Mouse (Mus musculus) gastrocnemius, postnatal 10 days (tissue): ENCODE results near the gene Pdcd1lg2. TPM values are rescaled to one million over a fixed set of nuclear protein-coding genes. Genes with fewer than 3 reads are reported as not detected.

Source experiments
- DNase-seq: peaks from one replicate; pipeline ENCODE4 v3.0.0; 2021; ENCODE audit warnings: mixed read lengths
- total RNA-seq, 2 experiments: library from RNA; stranded (reverse); gene quantifications; 2 replicates each; pipeline ENCODE4 v1.2.3; 2021

The Pdcd1lg2 gene
- total RNA-seq, 2 experiments from 2014 or later, result not detected

GRCm38 (mm10) chr19:29472424-29472823 is 61.7 kb downstream of the Pdcd1lg2 start:
- no peak for DNase-seq

DNA sequence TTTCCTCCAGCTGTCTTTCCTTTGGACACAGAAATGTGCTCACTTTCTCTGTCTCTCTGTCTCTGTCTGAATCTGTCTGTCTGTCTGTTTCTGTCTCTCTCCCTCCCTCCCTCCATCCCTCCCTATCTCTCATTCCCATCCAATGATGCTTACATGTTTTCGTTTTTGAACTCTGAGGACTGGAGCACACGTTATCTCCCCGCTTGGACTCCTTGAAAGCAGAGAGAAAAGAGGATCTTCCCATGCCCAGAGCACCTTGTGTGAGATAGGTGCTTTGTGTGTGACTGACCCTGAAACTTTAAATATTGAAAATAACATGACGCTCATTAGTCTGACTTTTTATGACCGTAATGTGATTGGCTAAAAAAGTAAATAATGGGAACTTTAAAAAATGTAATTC is 62.2 kb downstream of the Pdcd1lg2 start:
- no peak for DNase-seq

DNA sequence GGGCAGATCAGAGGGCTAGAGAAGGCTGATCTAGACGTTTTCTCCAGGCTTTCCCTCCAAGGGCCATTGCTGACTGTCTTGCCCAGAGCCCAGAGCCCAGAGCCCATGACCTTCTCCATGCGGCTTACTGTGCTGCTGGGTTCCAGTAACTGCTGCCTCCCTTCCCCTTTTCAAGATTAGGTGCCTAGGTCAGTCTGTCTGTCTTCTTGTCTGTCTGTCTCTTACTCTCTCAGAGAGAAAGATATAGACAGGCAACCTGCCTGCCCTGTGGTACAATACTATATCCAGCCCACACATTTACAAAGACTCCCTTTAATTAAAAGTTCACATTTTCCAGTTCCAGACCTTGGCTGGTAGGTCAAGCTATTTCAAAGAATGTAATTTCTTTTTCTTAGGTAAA is 64.1 kb downstream of the Pdcd1lg2 start:
- no peak for DNase-seq

DNA sequence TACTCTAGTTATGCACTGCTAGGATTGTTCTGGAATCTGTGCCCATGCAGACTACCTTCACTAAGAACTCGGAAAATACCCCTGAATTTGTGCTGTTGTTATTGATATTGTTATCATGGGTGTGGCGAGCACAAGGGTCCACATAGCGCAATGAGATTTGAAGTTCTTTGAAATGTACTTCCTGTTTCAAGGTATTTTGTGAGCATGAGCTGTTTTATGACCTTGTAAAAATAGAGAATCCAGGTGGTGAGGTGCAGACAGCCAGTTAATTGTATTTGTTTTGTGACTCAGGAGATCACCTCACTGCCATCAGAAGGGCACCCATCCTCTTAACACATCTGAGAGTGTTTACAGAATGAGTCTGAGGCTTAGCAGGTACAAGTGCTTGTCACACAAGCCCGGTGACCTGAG is 64.5 kb downstream of the Pdcd1lg2 start:
- no peak for DNase-seq

DNA sequence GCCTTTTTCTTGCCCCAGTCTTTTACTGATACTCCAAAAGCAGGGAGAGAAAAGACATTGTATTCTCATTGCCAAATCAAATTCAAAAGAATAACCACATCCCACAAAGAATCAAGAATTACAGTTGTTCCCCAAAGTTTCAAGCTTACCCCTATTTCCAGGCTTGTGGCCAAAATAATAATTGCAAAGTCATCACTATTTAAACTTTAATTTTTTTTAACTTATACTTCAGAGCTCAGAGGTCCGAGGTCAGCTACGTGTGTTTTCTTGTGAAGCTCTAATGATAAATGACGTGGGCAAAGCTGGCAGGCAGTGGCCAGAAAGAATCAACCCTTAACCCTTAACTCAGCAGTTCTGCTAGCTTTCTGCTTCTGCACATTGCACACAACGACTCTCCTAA is 67.9 kb downstream of the Pdcd1lg2 start:
- no peak for DNase-seq

DNA sequence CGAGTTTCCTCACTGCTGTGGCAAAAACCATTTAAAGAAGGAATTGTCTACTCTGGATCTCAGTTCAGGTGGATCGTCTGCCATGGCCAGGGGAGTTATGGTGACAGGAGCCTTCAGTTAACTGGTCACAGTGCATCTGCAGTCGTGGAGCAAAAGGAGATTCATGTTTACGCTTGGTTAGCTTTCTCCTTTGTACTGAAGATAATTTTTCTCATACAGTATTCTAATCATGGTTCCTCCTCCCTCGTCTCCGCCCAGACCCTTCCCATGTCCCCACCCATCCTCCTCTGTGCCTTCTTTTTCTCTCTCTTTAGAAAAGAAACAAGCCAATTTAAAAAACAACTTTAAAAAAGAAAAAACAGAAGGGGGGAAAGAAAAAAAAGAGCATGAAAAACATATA is 70.9 kb downstream of the Pdcd1lg2 start:
- DNase-seq, result no peak

- DNase-seq, result no peak
Measured at GRCm38 (mm10) chr19:29482148-29482547, 71.4 kb downstream of the Pdcd1lg2 start.

DNA sequence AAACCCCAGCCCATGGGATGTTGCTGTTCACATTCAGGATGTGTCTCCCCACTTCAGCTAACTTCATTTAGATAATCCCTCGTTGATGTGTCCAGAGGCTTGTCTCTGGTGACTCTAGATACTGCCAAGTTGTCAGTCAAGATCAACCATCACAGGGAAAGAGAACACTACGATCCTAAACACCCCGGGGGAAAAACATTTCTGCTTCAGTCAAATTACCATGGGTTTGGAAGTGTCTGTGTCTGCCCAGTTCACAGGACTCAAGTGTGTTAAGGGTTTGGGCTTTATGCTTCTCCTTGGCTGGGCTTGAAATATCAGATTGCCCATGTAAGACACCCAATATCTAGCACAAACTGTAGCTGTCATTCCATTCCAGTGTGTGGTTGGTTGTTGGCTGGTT is 71.9 kb downstream of the Pdcd1lg2 start:
- DNase-seq, result no peak

DNA sequence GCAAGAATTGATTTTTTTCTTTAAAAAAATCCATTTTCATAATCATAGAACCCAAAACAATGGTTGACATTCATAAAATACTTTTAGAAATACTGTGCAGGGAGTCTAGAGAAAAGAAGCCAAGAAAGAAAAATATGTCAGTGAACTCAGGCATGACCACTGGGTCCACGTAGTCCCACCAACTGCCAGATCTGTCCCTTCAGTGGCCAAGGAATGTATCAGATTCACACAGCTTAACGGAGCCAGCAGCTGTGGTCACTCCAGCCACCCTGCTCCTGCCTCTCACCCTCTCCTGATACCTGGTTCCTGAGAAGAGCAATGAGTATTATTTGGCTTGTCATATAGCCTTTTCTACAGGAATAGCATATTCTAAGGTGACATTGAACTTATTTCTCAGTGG is 72.7 kb downstream of the Pdcd1lg2 start:
- no peak for DNase-seq

GRCm38 (mm10) chr19:29484537-29484936 is 73.8 kb downstream of the Pdcd1lg2 start:
- DNase-seq, result no peak

DNA sequence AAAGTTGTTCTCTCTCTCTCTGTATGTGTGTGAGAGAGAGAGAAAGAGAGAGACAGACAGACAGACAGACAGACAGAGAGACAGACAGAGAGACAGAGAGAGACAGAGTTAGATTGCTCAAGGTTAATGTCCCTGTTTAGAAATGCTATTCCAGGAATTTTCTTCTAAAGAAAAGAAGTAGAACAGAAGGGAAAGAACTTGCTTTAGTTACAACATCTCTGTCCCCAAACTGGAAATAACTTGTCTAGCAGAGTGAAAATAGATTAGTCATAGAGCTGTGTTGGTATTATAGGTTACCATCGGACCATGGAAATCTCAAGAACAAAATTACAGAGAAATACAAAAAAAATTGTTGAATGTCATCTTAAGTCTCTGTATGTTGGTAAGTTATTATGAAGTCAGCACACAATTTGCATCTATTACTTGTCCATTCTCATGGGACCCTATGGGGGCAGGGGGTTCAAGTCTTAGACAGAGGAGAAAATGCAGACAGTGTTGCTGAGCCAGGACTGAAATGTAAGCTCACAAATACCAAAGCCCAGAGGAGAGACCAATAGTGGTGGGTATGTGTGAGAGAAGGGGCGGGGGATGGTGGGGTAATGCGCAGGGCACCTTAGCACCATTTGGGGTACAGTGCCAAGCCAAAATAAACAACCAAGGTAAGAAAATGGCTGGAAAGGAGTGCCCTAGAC is 74.7 kb downstream of the Pdcd1lg2 start:
- no peak for DNase-seq

- no peak for DNase-seq
Measured at GRCm38 (mm10) chr19:29486545-29487206, 76.0 kb downstream of the Pdcd1lg2 start.

- no peak for DNase-seq
Measured at GRCm38 (mm10) chr19:29487326-29488072, 76.8 kb downstream of the Pdcd1lg2 start.

DNA sequence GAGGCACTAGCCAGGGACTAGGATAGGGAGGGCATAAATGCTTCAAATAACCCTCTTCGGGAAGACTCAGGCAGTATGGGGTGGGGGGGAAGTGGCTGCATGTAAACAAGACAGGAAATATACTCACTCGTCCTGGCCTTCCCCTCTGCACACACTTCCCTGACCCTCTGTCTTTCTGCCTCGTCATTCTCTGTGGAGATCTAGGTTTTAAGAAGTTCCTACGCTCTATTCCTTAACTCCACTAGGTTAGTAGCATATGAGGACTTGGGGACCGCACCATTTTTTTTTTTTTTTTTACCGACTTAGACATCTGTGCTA is 77.3 kb downstream of the Pdcd1lg2 start:
- no peak for DNase-seq

DNA sequence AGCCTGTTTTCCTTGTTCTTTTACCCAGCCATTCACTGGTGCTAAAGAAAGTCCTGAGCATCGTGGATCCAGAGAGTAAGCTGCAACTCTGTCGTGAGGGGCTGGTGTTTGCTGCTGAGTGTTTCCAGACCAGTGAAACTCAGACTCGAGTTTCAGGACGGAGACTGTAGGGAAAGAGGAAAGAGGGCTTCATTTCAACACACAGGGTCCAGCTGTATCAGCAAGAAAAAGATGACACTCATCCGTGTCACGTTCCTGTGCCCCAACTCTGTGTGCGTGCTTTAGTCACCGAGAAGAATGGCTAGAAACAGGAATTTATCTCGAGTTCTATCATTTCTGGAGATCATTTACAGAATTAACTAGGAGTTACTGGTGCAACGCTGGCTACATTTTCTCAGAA is 77.7 kb downstream of the Pdcd1lg2 start:
- DNase-seq, result no peak

DNA sequence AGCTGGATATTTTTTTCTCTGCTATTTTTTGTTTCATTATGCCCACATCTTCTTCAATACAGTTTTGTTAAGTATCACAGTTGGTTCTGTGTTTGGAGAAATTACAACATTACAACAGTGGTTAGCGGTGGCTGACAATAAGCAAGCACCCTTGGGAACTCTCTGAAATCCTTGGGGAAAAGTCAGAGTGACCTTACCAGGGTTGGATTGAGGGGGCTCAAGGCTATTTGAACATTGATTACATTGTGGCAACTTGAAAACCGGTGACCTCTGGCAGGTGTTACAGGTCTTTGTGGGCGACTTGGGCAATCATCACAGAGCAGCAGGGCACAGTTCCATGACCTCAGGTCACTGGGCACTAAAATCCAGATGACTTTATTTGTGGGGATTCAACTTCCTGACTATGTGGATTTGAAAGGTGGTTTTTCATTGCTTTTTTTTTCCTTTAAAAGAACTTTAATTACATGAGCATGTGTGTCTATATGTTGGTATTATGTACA is 79.1 kb downstream of the Pdcd1lg2 start:
- no peak for DNase-seq

- no peak for DNase-seq
Measured at GRCm38 (mm10) chr19:29491467-29491866, 80.7 kb downstream of the Pdcd1lg2 start.

- no peak for DNase-seq
Measured at GRCm38 (mm10) chr19:29494454-29494853, 83.7 kb downstream of the Pdcd1lg2 start.

DNA sequence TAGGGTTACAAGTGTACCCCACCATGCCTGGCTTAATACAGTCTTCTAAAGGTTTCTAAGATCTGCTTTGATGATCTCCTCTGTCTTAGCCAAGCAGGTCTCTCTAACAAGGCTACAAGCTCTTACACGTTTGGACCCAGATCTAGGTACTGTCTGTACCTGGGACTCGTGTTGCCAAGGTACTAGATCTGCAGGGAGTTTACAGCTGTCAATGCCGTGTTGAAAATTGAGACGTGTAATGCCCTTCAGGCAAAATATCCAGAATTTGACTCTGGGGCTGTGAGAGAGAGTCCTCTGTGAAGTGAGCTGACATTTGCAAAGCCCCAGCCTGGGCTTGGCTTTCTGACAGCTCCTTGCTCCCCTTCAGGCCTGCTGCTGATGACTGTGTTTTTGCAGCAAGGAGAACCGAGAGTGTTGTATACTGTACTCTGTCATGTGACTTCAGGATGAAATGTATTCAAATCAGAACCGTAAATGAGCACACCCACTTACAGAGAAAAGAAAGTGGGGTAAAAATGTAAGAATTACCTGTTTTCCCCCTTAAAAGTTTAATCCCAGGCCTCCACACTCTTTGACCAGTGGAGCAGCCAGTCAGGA is 85.4 kb downstream of the Pdcd1lg2 start:
- no peak for DNase-seq

- DNase-seq, result no peak
Measured at GRCm38 (mm10) chr19:29496786-29497557, 86.3 kb downstream of the Pdcd1lg2 start.

DNA sequence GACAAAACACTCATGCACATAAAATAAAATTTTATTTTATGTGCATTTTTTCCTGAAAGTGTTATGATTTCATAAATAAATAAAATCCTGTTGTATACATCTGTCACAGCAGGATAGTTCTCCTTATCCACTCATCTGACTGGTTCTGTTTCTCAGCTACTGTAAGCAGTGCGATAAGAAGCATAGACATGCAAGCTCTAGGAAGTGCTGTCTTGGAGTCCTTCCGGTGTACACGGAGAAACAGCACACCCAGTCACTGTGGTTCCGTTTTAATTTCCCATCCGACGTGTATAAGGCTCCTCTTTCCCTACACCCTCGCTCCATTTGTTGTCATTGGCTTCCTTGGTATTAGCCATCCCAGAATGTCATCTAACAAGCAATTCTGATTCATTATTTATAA is 87.2 kb downstream of the Pdcd1lg2 start:
- DNase-seq, result no peak

- DNase-seq, result no peak
Measured at GRCm38 (mm10) chr19:29498842-29499456, 88.2 kb downstream of the Pdcd1lg2 start.
